Mouse (Mus musculus) neural tube, embryonic 10.5 days (tissue): Measurements from ENCODE around the gene Srcap.
A peak's percentile ranks its signal among the peaks of the same experiment; 100 is the strongest.
"Not testable (repeated sequence)": the region's sequence is repeated elsewhere in the genome, so short reads cannot be mapped to it uniquely, and the experiment has no call there.

Experiments
- DNase-seq: peaks from one replicate; pipeline ENCODE4 v3.0.0-alpha.2; 2017; ENCODE audit warnings: low spot score; ENCODE audit errors: extremely low spot score

Srcap gene

DNA sequence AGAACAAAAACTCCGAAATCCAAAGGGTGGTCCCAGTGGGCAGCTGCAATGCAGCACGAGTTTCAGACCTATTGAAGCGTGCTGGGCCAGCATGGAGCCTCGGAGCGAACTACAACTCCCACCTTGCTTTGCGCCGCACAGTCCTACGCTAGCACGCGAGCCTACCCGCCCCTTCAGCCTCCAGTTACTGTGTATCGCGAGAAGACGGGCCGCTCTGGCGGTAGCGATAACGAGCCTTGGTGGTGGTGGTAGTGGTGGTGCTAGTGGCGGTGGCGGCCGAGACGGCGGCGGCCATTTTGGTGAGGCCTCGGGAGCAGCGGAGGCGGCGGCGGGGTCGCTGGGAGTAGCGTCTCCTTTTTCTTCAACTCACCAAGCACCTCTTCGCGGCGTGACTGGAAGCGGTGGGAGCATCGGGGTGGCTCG lies at the start of gene Srcap:
Srcap (plus strand) TSS at position 176 of the 423 bp plus-strand sequence.
- DNase-seq = no peak

DNA sequence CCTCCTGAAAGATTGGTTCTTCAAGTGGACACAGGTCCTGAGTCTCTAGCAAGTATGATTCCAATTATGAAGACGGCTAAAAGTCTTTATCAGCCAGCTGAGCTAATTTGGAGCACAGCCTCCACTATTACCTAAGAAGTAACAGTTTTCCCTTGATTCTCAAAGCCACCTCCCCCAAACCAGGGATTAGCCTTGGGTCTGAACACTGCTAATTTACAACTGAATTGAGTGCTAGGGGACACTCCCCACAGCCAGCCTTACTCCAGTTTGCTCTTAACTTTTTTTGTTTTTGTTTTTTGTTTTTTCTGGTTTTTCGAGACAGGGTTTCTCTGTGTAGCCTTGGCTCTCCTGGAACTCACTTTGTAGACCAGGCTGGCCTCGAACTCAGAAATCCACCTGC lies 46.6 kb upstream of the Srcap start:
- no peak for DNase-seq

DNA sequence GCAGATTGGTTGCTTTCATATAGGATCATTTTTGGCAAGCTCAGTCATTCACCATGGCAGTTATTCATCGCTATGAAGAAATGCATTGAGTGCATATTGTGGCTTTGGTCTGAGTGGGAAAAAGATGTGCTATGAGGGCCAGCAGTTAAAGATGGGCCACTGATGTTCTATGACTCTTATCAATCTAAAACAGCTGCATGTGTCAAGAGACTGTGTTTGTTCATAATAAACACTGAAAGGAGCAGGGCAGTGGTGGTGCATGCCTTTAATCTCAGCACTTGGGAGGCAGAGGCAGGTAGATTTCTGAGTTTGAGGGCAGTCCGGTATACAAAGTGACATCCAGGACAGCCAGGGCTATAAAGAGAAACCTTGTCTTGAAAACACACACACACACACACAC lies 46.1 kb upstream of the Srcap start:
- not testable (repeated sequence) for DNase-seq

DNA sequence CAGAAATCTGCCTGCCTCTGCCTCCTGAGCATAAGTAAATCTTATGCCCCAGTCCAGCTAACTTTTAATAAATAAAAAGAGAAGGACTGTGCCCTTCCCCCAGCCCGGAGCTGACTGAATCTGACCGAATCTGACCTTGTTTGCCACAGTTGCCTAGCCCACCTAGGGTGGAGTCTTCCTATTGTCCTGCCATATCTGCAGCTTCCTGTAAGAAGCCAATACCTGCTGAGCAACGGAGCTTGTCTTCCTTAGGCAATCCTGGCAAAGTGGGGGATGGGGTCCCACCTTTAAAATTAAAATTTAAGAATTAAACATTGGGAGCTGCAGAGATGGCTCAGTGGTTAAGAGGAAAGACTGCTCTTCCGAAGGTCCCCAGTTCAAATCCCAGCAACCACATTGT lies 45.2 kb upstream of the Srcap start:
- DNase-seq = no peak

DNA sequence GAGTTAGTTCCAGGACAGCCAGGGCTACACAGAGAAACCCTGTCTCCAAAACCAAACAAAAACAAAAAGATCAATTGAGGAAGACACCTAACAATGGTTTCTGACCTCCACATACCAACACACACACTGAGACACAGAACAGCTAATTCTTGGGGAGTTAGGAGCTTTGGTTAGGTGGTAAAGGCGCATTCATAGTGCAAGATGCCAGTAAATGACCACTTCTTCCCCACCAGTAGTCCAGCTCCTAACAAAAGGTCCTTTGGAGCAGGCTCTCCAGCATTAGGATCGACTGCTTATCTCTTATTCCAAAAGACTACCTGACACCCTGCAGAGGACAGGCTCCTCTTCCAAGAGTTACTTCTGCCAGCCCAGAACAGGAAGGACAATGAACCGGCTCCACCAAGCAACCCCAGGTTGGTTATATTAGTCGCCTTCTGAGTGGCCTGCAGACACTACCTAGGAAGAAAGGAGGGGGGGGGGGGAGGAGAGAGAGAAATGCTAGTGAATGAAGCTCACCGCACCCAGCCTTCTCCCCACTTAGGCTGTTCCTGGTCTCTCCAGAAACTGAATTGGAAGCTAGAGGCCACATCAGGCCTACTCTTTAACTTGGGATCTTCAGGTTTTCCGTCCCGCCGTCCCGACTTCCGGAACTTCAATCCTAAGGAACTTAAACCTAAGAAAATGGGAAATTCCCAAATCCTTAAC lies 41.6 kb upstream of the Srcap start:
- DNase-seq = peak; percentile 56

DNA sequence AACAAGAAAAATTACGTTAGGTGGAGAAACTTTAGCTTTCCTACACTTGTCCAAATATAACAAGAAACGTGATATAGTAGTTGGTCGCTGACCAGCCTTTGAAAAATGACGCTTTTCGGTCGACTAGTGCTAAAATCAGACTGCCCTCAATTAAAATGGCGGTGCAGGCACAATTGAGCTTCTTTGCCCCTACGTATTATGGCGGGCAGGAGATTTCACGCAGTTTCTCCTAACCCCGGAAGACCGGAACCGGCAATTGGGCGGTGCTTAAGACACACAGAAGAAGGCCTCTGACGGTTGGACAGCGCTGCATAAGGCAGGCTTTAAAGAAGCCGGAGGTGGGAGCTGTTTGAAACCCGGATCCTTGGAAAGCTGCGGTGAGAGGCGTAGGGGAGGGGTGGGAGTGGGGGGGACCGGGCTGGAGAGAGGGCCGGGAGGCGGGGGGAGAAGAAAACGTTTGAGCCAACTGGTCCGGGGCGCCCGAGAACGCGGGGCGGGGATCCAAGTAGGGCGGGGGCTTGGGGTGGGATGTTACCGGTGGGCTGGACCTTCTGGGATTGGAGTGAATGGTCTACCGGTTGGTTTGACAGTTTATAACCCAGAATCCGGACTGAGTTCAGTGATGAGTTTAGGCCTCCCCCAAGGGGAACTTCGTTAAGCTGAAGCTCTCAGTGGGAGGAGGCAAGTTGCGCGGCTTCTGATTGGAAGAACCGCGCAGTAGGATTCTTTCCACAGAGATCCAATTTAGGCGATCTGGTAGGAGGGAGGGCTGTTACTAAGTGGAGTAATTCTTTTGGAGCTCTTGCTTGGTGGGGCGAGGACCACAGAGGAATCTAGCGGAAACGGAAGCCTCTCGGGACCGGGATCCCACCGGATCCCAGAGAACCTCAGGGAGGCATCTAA lies 40.8 kb upstream of the Srcap start:
- peak; percentile 89 for DNase-seq

DNA sequence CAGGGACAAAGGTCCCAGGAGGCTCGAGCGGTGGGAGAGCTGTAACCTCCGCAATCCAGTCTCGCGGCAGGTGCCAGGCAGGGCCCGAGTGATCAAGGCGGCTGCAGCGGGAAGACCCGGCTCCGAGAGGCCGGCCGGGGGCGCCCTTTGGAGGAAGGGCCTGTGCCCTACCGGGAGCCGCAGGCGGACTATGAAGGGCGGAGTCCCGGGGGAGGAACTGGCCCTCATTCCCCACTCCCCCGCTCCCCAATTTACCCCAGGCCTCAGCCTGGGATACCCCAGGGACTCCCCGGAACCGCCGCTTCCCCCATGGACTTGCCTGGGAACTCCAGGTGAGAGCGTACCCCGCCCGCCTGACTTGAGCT lies 40.2 kb upstream of the Srcap start:
- peak; percentile 73 for DNase-seq

DNA sequence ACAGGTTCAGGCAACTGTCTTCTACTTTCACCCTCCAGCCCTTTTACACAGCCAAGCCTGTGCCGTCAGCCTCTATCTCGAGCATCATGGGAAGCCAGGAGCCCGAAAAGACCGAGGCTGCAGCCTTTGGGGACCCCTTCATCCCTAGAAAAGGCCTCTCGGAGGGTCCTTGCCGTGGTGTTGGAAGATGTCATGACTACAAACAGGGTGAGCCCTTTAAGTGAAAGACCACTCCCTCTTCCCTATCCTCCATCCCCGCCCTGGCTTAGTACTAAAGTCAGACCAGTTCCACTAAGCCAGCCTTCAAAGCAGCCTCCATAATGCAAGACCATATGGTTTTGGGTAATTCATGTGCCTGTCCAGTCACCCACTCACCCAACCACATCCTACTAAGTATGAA lies 39.7 kb upstream of the Srcap start:
- no peak for DNase-seq

DNA sequence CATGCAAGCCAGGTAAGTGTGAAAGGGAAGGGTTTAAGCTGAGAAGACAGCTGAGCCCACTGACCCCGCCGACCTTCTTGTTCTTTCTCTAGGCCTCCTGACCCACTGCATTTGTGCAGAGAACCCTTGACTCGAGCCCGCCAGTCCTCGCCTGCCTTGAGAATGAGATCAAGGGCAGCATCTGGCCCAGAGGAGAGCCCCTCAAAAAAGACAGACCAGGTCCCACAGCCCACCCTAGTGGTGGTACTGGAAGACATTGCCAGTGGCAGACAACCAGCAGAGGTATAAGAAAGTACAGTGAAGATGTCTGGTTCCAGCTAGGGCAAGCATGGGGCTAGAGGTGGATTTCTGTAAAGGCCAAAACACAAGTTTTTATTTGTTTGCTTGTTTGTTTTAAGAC lies 38.1 kb upstream of the Srcap start:
- DNase-seq = no peak

DNA sequence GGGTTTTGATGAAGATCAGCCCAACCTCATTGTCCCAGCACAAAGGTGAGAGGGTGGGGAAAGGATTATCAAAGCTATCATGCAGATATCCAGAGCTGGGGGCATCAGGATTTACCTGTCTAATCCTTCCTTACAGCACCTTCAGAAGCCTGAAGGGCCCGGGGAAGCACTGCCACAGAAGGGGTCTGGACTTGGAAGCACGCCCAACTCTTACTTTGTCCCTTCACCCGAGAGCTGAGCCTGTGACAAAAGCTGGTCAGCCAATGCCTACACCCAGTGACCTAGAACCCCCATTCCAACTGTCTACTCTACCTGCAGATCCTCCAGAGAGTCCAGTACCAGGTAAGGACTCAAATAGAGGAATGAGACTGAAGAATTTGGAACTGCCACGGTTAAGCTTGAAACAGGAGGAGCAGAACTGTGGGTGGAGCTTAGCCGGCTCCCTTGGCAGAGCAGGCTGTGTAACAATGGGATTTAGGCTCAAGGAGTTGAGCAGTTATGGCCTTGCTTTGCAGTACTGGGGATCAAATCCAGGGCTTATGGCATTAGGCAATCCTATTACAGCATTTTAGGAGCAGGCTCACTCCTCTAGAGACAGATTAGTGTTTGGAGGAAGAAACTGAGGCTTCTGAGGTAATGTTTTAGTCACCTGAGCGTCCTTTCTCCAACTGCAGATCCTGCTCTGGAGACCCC lies 37.3 kb upstream of the Srcap start:
- DNase-seq = no peak

DNA sequence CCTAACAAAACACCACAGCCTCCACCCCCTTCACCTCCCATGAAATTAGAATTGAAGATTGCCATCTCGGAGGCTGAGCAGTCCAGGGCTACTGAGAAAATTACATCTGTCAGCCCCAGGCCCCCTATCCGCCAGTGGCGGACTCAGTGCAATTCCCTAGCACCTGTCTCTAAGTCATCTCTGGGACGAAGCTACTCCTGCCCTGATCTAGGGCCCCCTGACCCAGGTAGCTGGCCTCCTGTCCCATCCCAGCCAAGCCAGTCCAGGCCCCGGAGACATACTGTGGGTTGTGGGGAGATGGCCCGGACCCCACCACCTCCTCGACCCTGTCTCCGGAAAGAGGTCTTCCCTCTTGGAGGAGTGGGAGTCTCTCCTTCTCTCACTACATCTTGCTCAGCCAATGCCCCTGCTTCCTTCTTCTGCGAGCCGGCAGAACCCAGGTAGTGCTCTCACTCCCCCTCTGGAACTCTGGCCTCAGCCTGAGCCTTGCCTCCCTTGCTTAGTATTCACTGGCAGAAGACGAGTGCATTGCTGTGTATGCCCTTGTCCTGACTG lies 36.5 kb upstream of the Srcap start:
- DNase-seq = no peak

DNA sequence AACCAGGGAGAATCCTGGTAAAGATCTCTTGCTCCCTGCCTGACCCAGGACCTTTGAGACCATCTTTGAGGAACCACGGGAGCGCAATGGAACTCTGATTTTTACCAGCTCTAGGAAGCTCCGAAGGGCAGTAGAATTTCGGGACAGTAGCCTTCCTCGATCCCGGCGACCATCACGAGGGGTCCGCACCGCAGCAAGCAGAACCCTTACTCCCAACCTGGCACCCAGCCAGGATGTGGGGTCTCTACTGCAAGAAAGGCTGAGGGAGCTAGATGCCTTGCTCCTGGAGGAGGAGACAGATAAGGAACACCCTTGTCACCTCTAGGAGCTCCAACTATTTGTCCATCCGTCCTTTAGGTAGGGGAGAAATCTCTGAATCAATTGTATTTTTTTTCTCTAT lies 35.4 kb upstream of the Srcap start:
- DNase-seq = no peak

DNA sequence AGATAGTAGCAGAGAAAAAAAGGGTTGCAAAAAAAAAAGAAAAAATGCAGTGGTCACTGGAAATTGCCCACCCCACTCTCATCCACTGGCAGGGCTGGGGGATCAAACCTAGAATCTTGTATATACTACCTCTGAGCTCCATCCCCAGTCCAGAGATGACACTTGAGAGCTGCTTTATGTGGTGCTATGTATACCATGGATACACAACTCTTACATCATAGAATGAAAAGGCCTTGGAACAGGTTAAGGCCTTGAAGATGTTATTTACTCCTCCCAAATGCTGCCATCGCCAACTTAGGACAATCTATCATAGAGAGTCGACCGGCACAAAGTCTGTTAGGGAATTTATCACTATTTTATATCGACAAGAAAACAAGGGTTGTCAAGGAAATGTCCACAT lies 34.9 kb upstream of the Srcap start:
- no peak for DNase-seq

DNA sequence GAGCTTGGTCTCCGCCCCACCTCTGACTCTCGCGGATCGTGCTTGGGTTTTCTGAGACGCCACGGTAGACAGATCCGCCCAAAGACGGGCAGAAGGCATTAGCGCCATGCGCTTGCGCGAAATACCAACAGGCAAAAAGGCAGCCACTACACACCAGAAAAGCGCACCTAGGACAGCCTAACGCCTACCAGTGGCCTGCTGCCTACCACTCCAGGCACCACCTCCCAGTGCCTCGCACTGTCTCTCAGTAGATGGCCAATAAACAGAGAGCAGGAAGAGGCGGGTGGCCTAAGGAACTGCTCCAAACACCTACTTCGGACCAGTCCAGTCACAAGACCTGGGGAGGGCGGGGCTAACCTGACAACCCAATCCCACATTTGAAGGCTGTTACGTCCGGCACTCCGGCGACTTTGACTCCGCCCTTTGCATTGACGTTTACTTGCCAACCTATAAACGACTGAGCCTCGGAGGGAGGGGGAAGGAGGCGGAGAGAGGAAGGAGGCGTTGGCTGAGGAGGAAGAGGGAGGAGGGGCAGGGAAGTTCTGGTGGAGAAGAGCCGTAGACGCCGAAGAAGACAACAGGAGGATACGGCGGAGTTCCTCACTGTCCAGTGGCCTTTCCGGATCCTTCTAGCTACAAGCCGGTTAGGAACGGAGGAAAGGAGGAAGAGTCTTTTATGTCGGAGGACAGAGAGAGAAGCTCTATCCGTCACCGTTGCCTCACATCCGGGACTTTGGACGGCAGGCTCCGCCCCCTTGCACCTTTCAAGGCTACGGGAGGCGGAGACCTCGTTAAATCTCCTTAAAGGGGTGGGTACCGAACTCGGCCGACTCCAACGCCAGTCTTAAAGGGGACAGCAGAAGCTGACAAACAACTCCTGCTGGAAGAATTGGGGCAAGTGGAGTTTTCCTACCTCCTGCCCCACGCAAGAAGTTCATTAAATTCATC lies 33.8 kb upstream of the Srcap start:
- DNase-seq = peak; percentile 99

DNA sequence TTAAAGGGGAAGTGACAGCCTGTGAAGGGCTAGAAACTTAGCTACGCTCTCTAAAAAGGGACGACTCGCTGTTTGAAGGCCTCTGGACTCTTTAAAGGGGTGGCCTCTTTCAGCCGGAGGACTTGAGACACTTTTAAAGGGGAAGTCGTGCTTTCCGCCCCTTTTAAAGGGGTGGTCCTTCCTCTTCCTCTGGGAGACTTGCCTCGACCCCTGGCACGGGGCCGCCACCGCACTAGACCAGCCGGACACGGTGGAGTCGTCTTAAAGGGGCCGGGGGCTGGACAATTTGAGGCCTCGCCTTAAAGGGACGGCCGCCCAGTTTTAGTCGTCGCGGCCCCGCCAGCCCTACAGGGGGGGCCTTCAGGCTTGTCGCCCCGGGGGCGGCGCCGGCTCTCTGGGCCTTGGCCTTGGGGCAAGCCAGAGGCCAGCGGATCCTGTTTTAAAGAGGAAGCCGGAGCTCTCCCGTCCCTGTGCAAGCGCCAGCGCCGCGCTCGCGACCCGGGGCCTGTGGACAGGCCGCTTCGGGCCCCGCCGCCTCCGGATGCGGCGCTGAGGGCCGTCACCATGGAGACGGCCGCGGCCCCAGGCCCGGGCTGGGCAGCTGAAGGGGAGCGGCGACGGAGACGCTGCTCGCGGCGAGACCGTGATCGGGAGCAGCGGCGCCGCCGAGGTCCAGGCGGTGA lies 33.0 kb upstream of the Srcap start, which contains the start of gene Fbrs:
Fbrs (plus strand) TSS at position 565 of the 683 bp plus-strand sequence.
- DNase-seq = peak; percentile 91

DNA sequence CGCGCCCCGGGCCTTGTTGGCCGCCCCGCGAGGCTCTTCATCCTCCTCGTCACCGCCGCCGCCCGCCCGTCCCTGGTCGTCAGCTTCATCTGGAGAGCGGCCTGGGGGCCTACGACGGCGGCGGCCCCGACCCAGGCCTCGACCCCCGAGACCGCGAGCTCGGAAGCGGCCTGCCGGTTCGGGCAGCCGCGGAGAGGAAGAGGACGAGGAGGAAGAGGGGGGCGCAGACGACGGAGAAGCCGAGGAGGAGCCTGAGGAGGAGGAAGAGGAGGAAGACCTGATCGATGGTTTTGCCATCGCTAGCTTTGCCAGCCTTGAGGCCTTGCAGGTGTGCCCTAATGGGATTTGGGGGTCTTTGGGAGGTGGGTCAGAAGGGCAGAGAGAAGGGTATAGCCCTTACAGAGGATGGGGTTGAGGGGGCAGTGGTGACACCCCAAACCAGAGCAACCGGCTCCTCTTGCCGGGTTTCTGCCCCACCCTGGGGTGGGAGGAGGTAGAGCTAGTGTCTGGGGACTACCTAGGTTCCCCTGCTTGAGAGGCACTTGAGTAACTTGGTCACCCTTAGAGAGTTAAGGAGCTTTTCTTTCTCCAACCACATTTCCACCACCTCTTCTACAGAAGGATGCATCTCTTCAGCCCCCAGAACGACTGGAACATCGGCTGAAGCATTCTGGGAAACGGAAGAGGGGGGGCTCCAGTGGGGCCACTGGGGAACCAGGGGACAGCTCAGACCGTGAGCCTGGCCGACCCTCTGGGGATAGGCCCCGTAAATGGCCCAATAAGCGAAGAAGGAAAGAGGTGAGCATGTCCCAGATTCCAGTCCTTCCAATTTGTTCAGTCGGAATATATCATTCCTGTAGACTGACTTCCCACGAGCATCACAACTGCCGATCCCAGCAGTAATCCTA lies 32.2 kb upstream of the Srcap start:
- no peak for DNase-seq

DNA sequence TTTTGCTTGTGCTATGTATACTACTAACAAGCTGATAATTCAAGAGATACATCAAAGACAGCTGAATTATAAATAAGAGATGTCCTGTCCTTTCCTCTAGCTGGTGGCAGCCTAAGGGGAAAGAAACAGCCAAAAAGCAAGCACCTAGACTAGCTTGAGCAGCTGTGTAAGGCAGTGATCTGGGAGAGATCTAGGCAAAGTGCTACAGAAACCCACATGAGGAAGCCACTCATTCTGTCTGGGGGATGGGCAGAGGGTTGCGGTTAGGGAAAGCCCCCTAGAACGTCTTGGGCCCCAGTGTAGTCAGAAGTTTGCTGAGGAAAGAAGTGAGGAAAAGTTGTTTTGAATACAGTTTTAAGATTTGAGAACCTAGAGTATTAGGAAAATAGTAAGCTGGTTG lies 31.5 kb upstream of the Srcap start:
- DNase-seq = no peak

DNA sequence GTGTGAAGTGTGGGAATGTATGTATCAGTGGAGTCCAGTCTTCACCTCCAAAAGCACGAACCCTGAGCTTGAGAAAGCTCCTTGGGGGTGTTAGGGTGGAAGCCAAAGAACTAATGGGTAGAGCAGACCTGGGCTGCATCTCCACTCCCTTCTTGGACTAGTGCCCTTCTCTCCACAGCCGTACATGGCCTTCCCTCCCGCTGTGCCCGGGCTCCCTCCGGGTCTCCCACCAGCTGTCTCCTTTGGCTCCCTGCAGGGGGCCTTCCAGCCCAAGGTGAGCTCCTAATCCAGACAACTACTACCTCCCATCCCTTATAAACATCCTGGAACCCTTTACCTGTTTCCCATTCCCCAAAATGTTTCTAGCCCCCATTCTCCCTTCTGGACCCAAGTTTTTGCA lies 26.4 kb upstream of the Srcap start:
- no peak for DNase-seq

DNA sequence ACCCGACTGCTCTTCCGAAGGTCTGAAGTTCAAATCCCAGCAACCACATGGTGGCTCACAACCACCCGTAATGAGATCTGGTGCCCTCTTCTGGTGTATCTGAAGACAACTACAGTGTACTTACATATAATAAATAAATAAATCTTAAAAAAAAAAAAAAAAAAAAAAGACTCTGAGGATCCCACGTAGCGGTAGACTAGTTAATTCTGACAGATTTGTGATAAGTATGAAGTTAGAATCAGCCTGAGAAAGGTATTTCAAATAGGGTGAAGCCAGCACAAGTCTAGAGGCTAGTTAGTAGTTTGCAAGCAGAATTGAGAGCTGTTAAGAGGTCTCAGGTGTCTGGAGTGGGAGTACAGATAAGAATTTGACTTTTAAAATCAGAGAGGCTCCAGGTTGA lies 23.4 kb upstream of the Srcap start:
- not testable (repeated sequence) for DNase-seq
